Mouse (Mus musculus) midbrain, embryonic 14.5 days (tissue): ENCODE measurements around the gene Fbxo27. TPM values are rescaled to one million over a fixed set of nuclear protein-coding genes. Genes with fewer than 3 reads are reported as not detected.
A peak's percentile ranks its signal among the peaks of the same experiment; 100 is the strongest.

Experiments used
- ATAC-seq: fragments of 200-750 bp; cut with Nextera tagmentation; 2 replicates; pipeline ENCODE4 v1.8.0; 2017; ENCODE audit warnings: moderate number of reproducible peaks, moderate library complexity; ENCODE audit not compliant: low FRiP score, low TSS enrichment
- DNase-seq: peaks from one replicate; pipeline ENCODE4 v3.0.0-alpha.2; 2015
- H3K27ac ChIP-seq: fragments of 300-500 bp; sonication (generic); replicated peaks from 2 replicates; pipeline ENCODE4 v1.5.1; 2014; ENCODE audit warnings: mild to moderate bottlenecking, low read depth, low read length, moderate library complexity
- H3K27me3 ChIP-seq: fragments of 300-500 bp; sonication (generic); 2 replicates; pipeline ENCODE4 v1.6.1; 2014; ENCODE audit warnings: low read length, control low read depth, mixed read lengths; ENCODE audit not compliant: control insufficient read depth, insufficient read depth
- H3K36me3 ChIP-seq: fragments of 300-500 bp; sonication (generic); 2 replicates; pipeline ENCODE4 v1.6.1; 2014; ENCODE audit warnings: low read length, control low read depth; ENCODE audit not compliant: control insufficient read depth, insufficient read depth
- H3K4me1 ChIP-seq: fragments of 300-500 bp; sonication (generic); 2 replicates; pipeline ENCODE4 v1.6.1; 2014; ENCODE audit warnings: mild to moderate bottlenecking, antibody characterized with exemption, low read length, control low read depth; ENCODE audit not compliant: control insufficient read depth, insufficient read depth
- H3K4me2 ChIP-seq: fragments of 300-500 bp; sonication (generic); 2 replicates; pipeline ENCODE4 v1.6.1; 2014; ENCODE audit warnings: mild to moderate bottlenecking, low read length, moderate library complexity
- H3K4me3 ChIP-seq: fragments of 300-500 bp; sonication (generic); replicated peaks from 2 replicates; pipeline ENCODE4 v1.5.1; 2014; ENCODE audit warnings: low read depth, low read length
- H3K9ac ChIP-seq: fragments of 300-500 bp; sonication (generic); replicated peaks from 2 replicates; pipeline ENCODE4 v1.6.1; 2014; ENCODE audit warnings: mild to moderate bottlenecking, low read length, moderate library complexity
- H3K9me3 ChIP-seq: fragments of 300-500 bp; sonication (generic); 2 replicates; pipeline ENCODE4 v1.6.1; 2016; ENCODE audit warnings: low read length, control low read depth, mixed read lengths; ENCODE audit not compliant: control insufficient read depth
- WGBS: fragments of 180-500 bp; shearing (Covaris S2); extraction: QIAGEN DNeasy Blood & Tissue Kit; methylation state at CpG from one replicate; pipeline ENCODE4 v1.1.7; 2014; 5-methylcytosine and 5-hydroxymethylcytosine counted together
- polyA plus RNA-seq: library from polyadenylated mRNA; unstranded; fragments of >200 nt; fragmentation: Nextera tagmentation; extraction: Ambion mirVana; gene quantifications from 2 replicates; pipeline ENCODE4 v1.2.1, GENCODE M21; 2014

Gene Fbxo27
- polyA plus RNA-seq = 7.8 and 10.6 TPM in 2 replicates

- Histone ChIP-seq H3K4me3 (peak within 1 kb of the TSS; percentile 49), H3K27ac (no peak within 1 kb of the TSS), H3K27me3 (peaks cover 15% of the 10 kb centered on the region), H3K4me1 (0 out of 2 replicates have a peak, but pooled peaks cover 6% of the 10 kb centered on the region), H3K9me3 (no peaks in the 10 kb centered on the region), H3K4me2 (peak within 1 kb of the TSS; percentile 79), H3K9ac (peak within 1 kb of the TSS; percentile 62), H3K36me3 (no peaks in the 10 kb centered on the region)
- ATAC-seq (0 out of 2 replicates have a peak, but pooled peaks have one; percentile 14), DNase-seq (peak; percentile 59)
- WGBS = 22% methylated on average over 30 of the region's 30 CpGs
Measured at GRCm38 (mm10) chr7:28692545-28693320, at the start of gene Fbxo27. Gene Fbxo27, plus strand, starts transcription at chr7:28692849.

- ATAC-seq = no peak
Measured at GRCm38 (mm10) chr7:28645366-28645765, 47.3 kb upstream of the Fbxo27 start.

GRCm38 (mm10) chr7:28645947-28646475, 46.6 kb upstream of the Fbxo27 start:
- no peaks in the 10 kb centered on the region for H3K27me3 ChIP-seq
- no peak overlapping the region for H3K27ac ChIP-seq
- no peak overlapping the region for H3K4me3 ChIP-seq
- no peak overlapping the region for H3K9ac ChIP-seq
- 93% methylated on average over 2 of the region's 2 CpGs for WGBS
- no peak overlapping the region for H3K4me2 ChIP-seq
- H3K36me3 ChIP-seq = no peaks in the 10 kb centered on the region
- DNase-seq (no peak), ATAC-seq (no peak)
- no peaks in the 10 kb centered on the region for H3K4me1 ChIP-seq
- H3K9me3 ChIP-seq = no peaks in the 10 kb centered on the region

More at GRCm38 (mm10) chr7:28645366-28645765, 47.3 kb upstream of the Fbxo27 start:
- Histone ChIP-seq H3K9me3 (no peaks in the 10 kb centered on the region), H3K27ac (no peak overlapping the region), H3K27me3 (no peaks in the 10 kb centered on the region), H3K4me1 (no peaks in the 10 kb centered on the region), H3K9ac (no peak overlapping the region), H3K36me3 (no peaks in the 10 kb centered on the region), H3K4me3 (no peak overlapping the region), H3K4me2 (no peak overlapping the region)
- DNase-seq = no peak
- 36% methylated on average over 6 of the region's 6 CpGs for WGBS

- no peak for ATAC-seq
- Histone ChIP-seq H3K36me3 (no peaks in the 10 kb centered on the region), H3K4me3 (no peak overlapping the region), H3K9ac (no peak overlapping the region), H3K4me1 (no peaks in the 10 kb centered on the region), H3K27ac (no peak overlapping the region), H3K4me2 (no peak overlapping the region), H3K27me3 (no peaks in the 10 kb centered on the region), H3K9me3 (no peaks in the 10 kb centered on the region)
- 54% methylated on average over 7 of the region's 7 CpGs for WGBS
- no peak for DNase-seq
Measured at GRCm38 (mm10) chr7:28647016-28647415, 45.6 kb upstream of the Fbxo27 start.

GRCm38 (mm10) chr7:28651157-28651556, 41.5 kb upstream of the Fbxo27 start:
- WGBS = 88% methylated on average over 2 of the region's 2 CpGs
- no peaks in the 10 kb centered on the region for H3K27me3 ChIP-seq

GRCm38 (mm10) chr7:28656430-28656829, 36.2 kb upstream of the Fbxo27 start:
- H3K4me2 ChIP-seq = no peak overlapping the region

More at GRCm38 (mm10) chr7:28651157-28651556, 41.5 kb upstream of the Fbxo27 start:
- Histone ChIP-seq H3K4me3 (no peak overlapping the region), H3K36me3 (no peaks in the 10 kb centered on the region), H3K9ac (no peak overlapping the region), H3K4me1 (no peaks in the 10 kb centered on the region), H3K27ac (no peak overlapping the region), H3K9me3 (no peaks in the 10 kb centered on the region), H3K4me2 (no peak overlapping the region)
- DNase-seq (no peak), ATAC-seq (no peak)

GRCm38 (mm10) chr7:28665620-28666579, 26.7 kb upstream of the Fbxo27 start:
- H3K36me3 ChIP-seq = no peaks in the 10 kb centered on the region
- H3K27ac ChIP-seq = no peak overlapping the region
- peak overlapping the region; percentile 11; the same call in 1 of the 2 replicates for H3K4me2 ChIP-seq
- ATAC-seq (no peak), DNase-seq (peak; percentile 41)
- no peaks in the 10 kb centered on the region for H3K9me3 ChIP-seq
- WGBS = 47% methylated on average over 15 of the region's 15 CpGs
- H3K27me3 ChIP-seq = no peaks in the 10 kb centered on the region
- H3K9ac ChIP-seq = no peak overlapping the region
- H3K4me3 ChIP-seq = no peak overlapping the region
- no peaks in the 10 kb centered on the region for H3K4me1 ChIP-seq

More at GRCm38 (mm10) chr7:28656430-28656829, 36.2 kb upstream of the Fbxo27 start:
- H3K27ac ChIP-seq = no peak overlapping the region
- no peaks in the 10 kb centered on the region for H3K27me3 ChIP-seq
- H3K9me3 ChIP-seq = no peaks in the 10 kb centered on the region
- DNase-seq = no peak
- no peak overlapping the region for H3K4me3 ChIP-seq
- 70% methylated on average over 4 of the region's 4 CpGs for WGBS
- no peak overlapping the region for H3K9ac ChIP-seq
- H3K36me3 ChIP-seq = no peaks in the 10 kb centered on the region
- ATAC-seq = no peak
- no peaks in the 10 kb centered on the region for H3K4me1 ChIP-seq

- WGBS = 90% methylated on average over 4 of the region's 4 CpGs
- DNase-seq (no peak), ATAC-seq (no peak)
- no peaks in the 10 kb centered on the region for H3K9me3 ChIP-seq
- H3K4me1 ChIP-seq = no peaks in the 10 kb centered on the region
- no peak overlapping the region for H3K4me2 ChIP-seq
- no peaks in the 10 kb centered on the region for H3K36me3 ChIP-seq
- no peaks in the 10 kb centered on the region for H3K27me3 ChIP-seq
- H3K27ac ChIP-seq = no peak overlapping the region
- H3K9ac ChIP-seq = no peak overlapping the region
- no peak overlapping the region for H3K4me3 ChIP-seq
Measured at GRCm38 (mm10) chr7:28671172-28671571, 21.5 kb upstream of the Fbxo27 start.
